Mouse (Mus musculus) testis, postnatal 14 days (tissue): ENCODE results near the gene Map2k5.

Experiments
- DNase-seq: peaks from one replicate; pipeline ENCODE4 v3.0.0; 2021; ENCODE audit warnings: low spot score

Map2k5 gene

GRCm38 (mm10) chr9:63124512-63124911 is 253.2 kb downstream of the Map2k5 start:
- DNase-seq: no peak

GRCm38 (mm10) chr9:63123451-63124438 is 254.0 kb downstream of the Map2k5 start:
- peak; percentile 87 for DNase-seq

GRCm38 (mm10) chr9:63122161-63122833 is 255.4 kb downstream of the Map2k5 start:
- no peak for DNase-seq

GRCm38 (mm10) chr9:63118385-63118784 is 259.3 kb downstream of the Map2k5 start:
- DNase-seq: no peak
